Mouse (Mus musculus) kidney, adult 8-10 months (tissue): ENCODE data around the gene Sgms1.

Source experiments
- DNase-seq, 2 experiments: peaks; one replicate each; pipeline ENCODE4 v3.0.0; 2022

Gene Sgms1

GRCm38 (mm10) chr19:32288895-32289294, 100.6 kb downstream of the Sgms1 start:
- no peak for DNase-seq

- no peak for DNase-seq
Measured at GRCm38 (mm10) chr19:32287839-32288238, 101.7 kb downstream of the Sgms1 start.

- no peak for DNase-seq
Measured at GRCm38 (mm10) chr19:32285455-32285831, 104.1 kb downstream of the Sgms1 start.

GRCm38 (mm10) chr19:32284681-32285454, 104.6 kb downstream of the Sgms1 start:
- DNase-seq, result no peak

- DNase-seq, result no peak
Measured at GRCm38 (mm10) chr19:32281917-32282316, 107.6 kb downstream of the Sgms1 start.

DNA sequence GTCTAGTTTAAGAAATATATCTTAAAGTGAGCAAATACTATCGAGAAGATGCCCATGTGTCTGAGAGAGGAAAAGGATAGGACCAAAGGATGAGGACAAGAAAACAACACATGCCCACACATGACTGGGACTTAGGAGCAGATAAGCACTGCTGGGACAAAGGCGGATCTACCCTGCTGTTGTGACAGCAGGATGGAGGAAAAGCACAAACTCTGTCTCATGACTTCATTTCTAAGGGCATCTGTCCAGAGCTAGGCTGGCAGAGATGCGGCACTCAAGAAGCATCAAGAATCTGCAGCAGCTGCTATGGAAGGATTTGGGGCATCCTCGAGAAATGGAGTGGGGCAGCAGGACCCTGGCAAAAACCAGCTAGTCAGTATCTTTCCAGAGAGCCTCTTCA, 109.1 kb downstream of the Sgms1 start:
- no peak for DNase-seq

DNA sequence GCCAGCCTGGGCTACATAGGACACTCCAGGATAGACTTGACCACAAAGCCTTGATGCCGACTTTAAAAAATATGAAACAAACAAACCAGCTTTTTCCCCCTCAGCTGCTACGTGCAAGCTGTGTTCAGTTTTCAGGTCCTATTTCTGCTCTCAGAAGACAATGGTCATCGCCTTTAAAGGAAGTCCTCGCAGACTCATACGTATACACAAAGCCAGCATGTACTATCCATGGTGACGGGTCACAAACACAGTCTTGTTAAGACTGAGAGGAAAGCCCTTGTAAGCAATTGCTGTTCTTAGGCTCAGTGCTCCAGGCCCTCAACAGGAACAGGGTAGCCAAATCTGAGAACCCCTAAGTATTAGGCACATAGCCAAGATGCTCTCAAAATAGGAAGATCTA, 110.1 kb downstream of the Sgms1 start:
- no peak for DNase-seq

- DNase-seq, result no peak
Measured at GRCm38 (mm10) chr19:32277869-32278268, 111.6 kb downstream of the Sgms1 start.

- DNase-seq, result no peak
Measured at GRCm38 (mm10) chr19:32277287-32277686, 112.2 kb downstream of the Sgms1 start.

GRCm38 (mm10) chr19:32276817-32277216, 112.7 kb downstream of the Sgms1 start:
- peak; percentile 59 to 83 for DNase-seq

- DNase-seq, result no peak
Measured at GRCm38 (mm10) chr19:32276263-32276662, 113.3 kb downstream of the Sgms1 start.

GRCm38 (mm10) chr19:32275068-32275925, 114.2 kb downstream of the Sgms1 start:
- DNase-seq, result no peak

- no peak for DNase-seq
Measured at GRCm38 (mm10) chr19:32274145-32274544, 115.4 kb downstream of the Sgms1 start.

DNA sequence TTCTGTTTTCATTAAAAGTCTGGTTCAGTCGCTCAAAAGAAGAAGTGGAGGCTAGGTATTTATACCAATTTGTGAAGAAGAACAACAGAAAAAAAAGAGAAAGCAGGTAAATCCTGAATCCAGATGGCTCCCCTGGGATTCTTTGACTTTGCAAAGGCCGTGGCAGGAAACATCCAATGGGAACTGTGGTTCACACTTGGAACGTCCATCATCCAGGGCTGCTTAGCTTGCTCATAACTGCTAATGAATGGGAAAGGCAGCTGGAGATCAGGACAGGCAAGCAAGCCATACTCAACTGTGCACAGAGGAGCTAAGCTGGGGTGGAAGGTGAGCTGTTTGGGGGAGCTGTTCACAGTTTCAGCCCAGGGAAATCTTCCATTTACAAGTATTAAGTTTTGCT, 115.8 kb downstream of the Sgms1 start:
- DNase-seq, result no peak

DNA sequence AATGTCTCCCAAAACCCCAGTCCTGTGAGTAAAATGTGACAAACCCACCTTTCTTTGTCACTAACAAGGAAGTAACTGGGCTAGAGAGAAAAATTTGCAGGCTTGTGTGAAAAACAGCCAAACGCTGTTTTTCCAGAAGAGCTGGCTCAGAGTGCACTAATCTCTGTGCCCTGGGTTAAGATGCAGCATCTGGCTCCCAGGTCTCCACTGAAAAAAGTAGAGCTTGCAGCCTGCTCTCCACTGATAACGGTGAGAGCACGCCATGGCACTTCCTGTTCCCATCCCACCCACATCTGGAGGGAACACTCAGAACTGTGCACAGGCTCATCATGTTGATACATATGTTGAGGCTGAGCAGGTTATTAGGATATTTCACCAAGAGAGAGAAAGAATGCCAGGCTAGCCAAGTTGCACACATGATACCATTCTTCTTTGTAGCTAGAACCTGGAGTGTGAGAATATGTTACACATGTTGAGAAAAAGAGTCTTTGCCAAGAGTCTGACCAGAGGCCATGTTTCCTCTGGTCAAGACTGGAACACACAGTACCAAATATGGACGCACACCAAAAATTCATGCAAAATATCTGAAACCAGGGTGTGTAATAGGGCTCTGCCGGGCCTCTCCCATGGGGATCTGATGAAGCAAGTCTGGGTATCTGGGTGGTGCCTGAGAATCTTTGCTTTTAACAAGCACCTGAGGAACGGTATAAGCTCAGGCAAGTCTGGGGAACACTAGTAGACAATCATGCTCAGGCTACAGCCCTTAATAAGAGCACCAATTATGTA, 116.8 kb downstream of the Sgms1 start:
- DNase-seq, result no peak

- no peak for DNase-seq
Measured at GRCm38 (mm10) chr19:32271455-32272200, 117.9 kb downstream of the Sgms1 start.

- no peak for DNase-seq
Measured at GRCm38 (mm10) chr19:32269844-32270176, 119.7 kb downstream of the Sgms1 start.

DNA sequence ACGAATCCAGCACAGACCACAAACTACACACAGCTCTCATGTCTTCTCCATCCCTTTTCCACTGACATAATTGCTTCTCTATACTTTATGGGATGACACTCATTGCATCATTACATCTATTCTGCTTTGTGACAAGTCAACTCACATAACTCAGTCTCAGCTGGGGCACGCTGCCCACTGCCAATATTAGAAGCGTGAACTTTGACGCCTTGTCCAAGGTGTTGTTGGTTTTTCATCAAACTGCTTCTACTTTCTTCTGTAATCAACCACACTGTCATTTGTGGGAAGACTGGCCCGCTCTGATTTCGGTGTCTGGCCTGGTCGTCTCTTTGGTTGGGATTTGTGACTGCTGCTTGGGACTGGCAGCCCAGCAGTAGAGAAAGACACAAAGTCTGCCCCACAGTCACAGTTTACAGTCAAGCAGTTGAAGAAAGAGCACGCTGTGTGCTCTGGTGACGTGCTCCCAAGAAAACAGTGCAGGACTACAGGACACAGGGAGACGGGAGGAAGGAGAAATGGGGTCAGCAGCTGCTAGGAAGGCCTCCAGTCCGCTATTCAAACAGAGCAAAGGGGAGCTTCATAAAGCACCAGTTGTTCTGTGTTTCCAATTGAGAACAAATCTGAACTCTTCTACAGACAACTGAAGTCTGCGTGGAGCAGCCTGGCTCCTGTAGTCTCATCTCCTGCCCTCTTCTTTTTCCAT, 120.2 kb downstream of the Sgms1 start:
- DNase-seq, result no peak

DNA sequence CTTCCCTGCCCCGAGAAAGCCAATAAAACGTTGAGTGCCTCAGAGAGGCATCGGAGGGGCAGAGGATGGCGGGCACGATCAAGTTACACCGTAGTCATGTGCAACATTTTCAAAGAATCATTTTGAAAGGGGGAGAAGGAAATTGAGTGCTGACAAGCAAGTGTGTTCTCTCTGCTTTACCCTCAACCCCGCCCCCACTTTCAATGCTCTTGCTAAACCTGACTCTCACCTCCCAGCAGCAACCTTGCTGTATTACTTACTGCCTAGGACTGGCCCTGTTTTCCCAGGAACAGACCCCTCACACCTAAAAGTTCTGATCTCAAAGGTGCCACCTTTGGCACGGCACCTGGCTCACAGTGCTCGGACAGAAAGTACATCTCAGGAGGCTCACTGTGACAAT, 121.0 kb downstream of the Sgms1 start:
- DNase-seq, result no peak

DNA sequence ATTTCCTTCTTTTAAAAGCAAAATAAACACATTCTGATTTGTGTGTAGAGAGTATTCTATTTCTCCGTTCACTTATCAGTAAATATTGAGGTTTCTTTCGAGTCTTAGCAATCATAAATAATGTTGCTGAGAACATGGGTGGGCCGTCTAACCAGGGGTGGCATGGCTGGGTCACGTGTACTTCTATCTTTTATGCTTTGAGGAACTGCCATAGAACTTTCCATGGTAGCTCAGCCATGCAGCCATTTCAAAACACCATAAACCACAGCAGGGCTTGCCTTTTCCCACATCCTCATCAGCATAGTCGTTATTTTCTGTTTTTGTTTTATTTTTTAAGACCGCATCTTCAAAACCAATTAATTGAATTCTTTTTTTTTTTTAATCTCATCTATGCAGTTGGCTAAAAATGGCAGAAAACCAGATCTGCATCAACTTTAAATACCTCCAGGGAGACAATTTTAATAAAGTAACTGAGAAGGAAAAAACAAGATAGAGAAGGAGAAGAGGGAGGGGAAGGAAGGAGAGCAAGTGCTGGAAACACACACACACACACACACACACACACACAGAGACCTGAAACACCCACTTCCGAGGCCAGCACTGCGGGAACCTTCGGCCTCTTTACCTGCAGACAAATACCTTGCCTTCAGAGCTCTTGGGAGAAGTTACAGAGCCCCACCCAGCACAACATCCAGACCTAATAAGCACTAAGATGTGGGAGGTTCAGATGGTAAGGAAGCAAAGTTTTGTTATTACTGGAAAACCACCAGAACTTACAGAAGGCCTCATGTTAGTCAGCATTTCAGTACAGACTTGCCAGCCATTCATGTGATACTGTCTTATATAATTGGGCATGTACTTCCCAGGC, 122.9 kb downstream of the Sgms1 start:
- DNase-seq, result no peak

GRCm38 (mm10) chr19:32263753-32264152, 125.8 kb downstream of the Sgms1 start:
- no peak for DNase-seq
